Mouse (Mus musculus): ENCODE results near the gene Ebf1. TPM values are rescaled to one million over a fixed set of nuclear protein-coding genes. Genes with fewer than 3 reads are reported as not detected.

Ebf1 gene
- polyA plus RNA-seq, 1 experiment from 2014 or later = 65.0 TPM

DNA sequence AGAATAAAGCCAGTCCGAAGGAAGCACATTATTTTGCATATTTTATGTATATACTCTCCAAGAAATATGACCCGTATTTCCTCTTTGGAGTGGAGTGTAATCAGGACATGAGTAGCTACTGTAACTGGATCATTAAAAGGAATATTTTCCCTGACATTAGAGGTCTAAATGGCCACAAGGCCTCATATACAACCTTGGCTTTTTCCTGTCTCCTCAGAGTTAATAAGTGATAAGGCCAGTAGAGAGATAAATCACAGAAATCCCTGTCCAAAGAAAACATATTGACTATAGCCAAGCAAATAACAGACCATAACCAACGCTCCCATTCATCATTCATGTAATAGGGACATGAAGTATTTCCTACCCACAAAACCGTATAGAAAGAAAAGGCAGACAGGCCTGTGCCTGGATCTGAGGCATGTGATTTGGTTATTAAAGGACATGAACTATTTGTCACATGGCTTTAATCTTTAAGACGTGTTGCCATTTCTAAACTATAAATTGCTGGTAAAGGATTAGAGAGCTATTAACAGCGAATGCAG, 315.9 kb downstream of the Ebf1 start:
- Histone ChIP-seq H3K4me1 (peaks cover 10% of the 10 kb centered on the region; the same call in 1 of the 2 replicates), H3K9me3 (no peaks in the 10 kb centered on the region), H3K4me2 (no peak overlapping the region), H3K36me3 (peaks cover 3% of the 10 kb centered on the region; the same call in 1 of the 2 replicates), H3K27me3 (no peaks in the 10 kb centered on the region), H3K9ac (no peak overlapping the region), H3K27ac (no peak overlapping the region), H3K4me3 (no peak overlapping the region)
- WGBS = 50% methylated on average over 6 of the region's 6 CpGs
- ATAC-seq (ENCODE audit: insufficient number of reproducible peaks, low FRiP score, low TSS enrichment, low read depth) = no peak

DNA sequence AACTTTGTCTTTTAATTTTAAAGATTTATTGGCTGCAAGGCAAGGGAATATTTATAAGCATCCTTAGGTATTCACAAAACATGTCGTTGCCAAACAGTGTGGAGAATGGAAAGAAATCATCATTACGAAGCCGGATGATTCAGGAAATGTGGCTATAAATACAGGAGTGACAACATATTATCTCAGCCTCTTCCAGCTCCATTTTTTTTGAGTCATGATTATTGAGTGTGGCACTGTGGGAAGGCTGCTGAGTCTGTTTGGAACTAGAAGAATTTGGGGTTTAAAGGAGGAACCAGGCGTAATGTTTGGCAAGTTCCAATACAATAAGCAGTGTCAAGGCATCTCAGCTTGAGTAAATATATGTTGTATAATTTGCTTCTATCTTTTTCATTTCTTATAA, 326.7 kb downstream of the Ebf1 start:
- WGBS = 74% methylated on average over 4 of the region's 4 CpGs
- H3K9ac ChIP-seq = no peak overlapping the region
- H3K4me2 ChIP-seq = no peak overlapping the region
- no peaks in the 10 kb centered on the region for H3K9me3 ChIP-seq
- no peak overlapping the region for H3K4me3 ChIP-seq
- H3K27me3 ChIP-seq = no peaks in the 10 kb centered on the region
- H3K27ac ChIP-seq = no peak overlapping the region
- H3K4me1 ChIP-seq = peaks cover 6% of the 10 kb centered on the region; the same call in 1 of the 2 replicates
- H3K36me3 ChIP-seq = no peaks in the 10 kb centered on the region
- ATAC-seq (ENCODE audit: insufficient number of reproducible peaks, low FRiP score, low TSS enrichment, low read depth) = no peak

DNA sequence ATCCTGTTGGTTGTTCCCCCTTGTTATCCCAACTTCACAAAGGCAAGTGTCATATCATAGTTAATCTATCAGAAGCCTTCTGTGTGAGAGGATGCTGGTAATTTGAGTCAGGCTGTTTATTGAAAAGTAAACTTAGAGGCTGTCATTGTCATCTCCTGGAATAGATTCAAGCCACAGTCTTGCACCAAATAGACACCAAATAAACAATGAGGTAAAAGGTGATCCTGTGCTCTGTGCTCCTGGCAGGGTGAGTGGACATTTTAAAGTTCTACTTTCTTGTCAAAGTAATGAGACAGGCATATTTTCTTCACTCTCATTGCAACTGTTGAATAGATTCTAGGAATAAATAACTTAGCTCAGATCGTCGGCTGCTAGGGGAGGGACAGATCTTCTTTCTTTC, 327.3 kb downstream of the Ebf1 start:
- no peaks in the 10 kb centered on the region for H3K9me3 ChIP-seq
- no peak overlapping the region for H3K4me3 ChIP-seq
- no peaks in the 10 kb centered on the region for H3K36me3 ChIP-seq
- no peak overlapping the region for H3K27ac ChIP-seq
- WGBS = 80% methylated on average over 2 of the region's 2 CpGs
- H3K4me1 ChIP-seq = peaks cover 6% of the 10 kb centered on the region; the same call in 1 of the 2 replicates
- H3K27me3 ChIP-seq = no peaks in the 10 kb centered on the region
- ATAC-seq (ENCODE audit: insufficient number of reproducible peaks, low FRiP score, low TSS enrichment, low read depth) = no peak
- no peak overlapping the region for H3K4me2 ChIP-seq
- H3K9ac ChIP-seq = no peak overlapping the region

DNA sequence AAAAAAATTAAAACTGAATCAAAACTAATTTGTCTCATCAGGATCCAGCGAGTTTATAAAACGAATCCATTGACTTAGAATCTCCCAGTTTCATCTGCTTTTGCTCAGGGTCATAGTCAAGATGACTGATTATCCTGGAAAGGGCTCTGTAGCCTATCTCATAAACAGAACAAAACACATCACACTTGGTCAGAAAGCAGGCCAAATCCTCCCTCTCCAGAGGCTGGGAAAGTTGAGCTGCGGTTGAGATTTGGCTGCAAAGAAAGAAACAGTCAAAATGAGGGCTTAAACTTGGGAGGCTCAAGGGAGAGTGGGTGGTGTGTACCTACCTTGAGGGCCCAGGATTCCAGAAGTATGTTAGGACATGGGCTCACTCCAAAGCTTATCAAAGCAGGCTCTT, 329.5 kb downstream of the Ebf1 start:
- 72% methylated on average over 3 of the region's 3 CpGs for whole genome bisulfite sequencing
- Histone ChIP-seq H3K4me2 (no peak overlapping the region), H3K4me3 (no peak overlapping the region), H3K27ac (no peak overlapping the region), H3K9ac (no peak overlapping the region), H3K36me3 (no peaks in the 10 kb centered on the region), H3K4me1 (peaks cover 6% of the 10 kb centered on the region; the same call in 1 of the 2 replicates), H3K27me3 (no peaks in the 10 kb centered on the region), H3K9me3 (no peaks in the 10 kb centered on the region)
- no peak for ATAC-seq (ENCODE audit: insufficient number of reproducible peaks, low FRiP score, low TSS enrichment, low read depth)

DNA sequence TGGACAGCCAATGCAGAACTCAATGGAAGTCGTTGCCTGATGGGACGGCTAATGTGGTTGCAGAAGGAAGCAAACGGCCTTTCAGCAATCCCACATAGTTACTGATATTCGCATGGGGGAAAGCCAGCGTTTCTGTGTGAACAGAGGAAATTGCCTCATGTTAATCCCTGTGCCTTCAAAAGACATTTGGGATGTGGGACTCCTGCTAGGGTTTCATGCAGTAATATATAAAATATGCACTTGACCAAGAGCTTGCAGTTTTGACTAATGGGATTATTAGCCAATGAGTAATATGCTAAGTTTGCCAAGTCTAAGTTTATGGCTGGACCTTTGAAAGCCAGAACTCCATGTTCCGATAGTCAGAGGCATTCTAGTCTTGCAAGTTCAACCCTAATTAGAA, 331.4 kb downstream of the Ebf1 start:
- no peak overlapping the region for H3K4me3 ChIP-seq
- H3K27me3 ChIP-seq = no peaks in the 10 kb centered on the region
- H3K9me3 ChIP-seq = no peaks in the 10 kb centered on the region
- H3K9ac ChIP-seq = no peak overlapping the region
- no peak for ATAC-seq (ENCODE audit: insufficient number of reproducible peaks, low FRiP score, low TSS enrichment, low read depth)
- H3K36me3 ChIP-seq = no peaks in the 10 kb centered on the region
- 50% methylated on average over 6 of the region's 6 CpGs for WGBS
- H3K4me1 ChIP-seq = peaks cover 6% of the 10 kb centered on the region; the same call in 1 of the 2 replicates
- H3K4me2 ChIP-seq = no peak overlapping the region
- H3K27ac ChIP-seq = 0 out of 2 replicates have a peak overlapping the region, but pooled peaks have one; percentile 50

DNA sequence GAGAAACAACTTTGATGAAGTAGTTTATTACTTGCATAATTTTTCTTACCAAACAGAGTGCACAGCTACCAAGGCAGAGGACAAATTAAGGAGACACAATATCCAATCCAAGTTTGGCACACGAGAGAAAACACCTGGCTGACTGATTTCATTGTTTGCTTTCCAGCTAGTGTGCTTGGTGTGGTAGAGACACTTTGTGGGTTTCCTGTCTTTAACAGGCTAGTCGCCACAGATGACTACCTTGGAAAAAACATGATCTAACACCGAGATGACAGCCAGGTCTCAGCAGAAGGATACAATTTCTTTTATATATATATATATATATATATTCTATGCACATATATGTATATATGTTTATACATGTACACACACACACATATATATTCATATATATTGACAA, 332.0 kb downstream of the Ebf1 start:
- Histone ChIP-seq H3K27ac (no peak overlapping the region), H3K36me3 (no peaks in the 10 kb centered on the region), H3K4me3 (no peak overlapping the region), H3K9ac (no peak overlapping the region), H3K27me3 (no peaks in the 10 kb centered on the region), H3K9me3 (no peaks in the 10 kb centered on the region), H3K4me2 (no peak overlapping the region), H3K4me1 (peaks cover 9% of the 10 kb centered on the region; the same call in 1 of the 2 replicates)
- WGBS = 46% methylated on average over 3 of the region's 3 CpGs
- no peak for ATAC-seq (ENCODE audit: insufficient number of reproducible peaks, low FRiP score, low TSS enrichment, low read depth)

DNA sequence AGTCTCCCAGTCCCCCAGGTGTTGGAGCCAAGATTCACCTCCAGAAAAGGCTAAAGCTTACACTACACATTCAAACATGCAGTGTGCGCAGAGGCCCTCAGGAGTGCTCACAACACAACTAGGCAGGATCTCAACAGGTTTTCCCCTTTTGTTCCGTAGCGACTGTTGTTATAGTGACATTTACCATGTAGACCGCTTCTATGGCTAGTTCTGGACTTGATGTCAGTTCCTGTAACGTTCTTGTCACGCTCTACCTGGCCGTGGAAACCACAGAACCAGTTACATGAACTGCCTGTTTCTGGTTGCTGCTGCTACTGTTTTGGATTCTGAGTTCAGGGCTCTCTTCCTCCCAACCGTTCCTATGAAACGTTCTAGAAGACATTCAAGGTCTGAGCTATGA, 333.2 kb downstream of the Ebf1 start:
- 91% methylated on average over 9 of the region's 9 CpGs for WGBS
- no peak overlapping the region for H3K4me3 ChIP-seq

DNA sequence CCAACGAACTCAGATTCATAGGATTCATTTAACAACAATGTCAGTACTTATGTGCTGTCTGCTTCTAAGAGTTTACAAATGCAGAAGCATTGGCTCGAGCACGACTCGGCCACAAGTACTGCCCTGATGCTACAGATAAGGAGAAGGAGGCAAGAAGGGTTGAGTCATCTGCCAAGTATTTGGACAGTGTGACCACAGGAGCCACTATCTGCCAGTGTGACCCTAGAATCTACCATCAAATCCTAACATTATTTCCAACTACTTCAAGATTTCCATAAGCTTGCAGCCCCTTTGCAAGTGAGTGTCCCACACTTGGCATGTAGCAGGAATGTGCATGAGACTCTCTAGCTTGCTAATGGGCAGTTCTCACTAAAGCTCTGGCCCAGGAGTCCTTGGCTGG, 334.4 kb downstream of the Ebf1 start:
- no peaks in the 10 kb centered on the region for H3K36me3 ChIP-seq
- H3K9me3 ChIP-seq = no peaks in the 10 kb centered on the region
- no peak overlapping the region for H3K27ac ChIP-seq
- no peak overlapping the region for H3K9ac ChIP-seq
- H3K4me1 ChIP-seq = peaks cover 9% of the 10 kb centered on the region; the same call in 1 of the 2 replicates
- no peak for ATAC-seq (ENCODE audit: insufficient number of reproducible peaks, low FRiP score, low TSS enrichment, low read depth)
- no peaks in the 10 kb centered on the region for H3K27me3 ChIP-seq
- H3K4me3 ChIP-seq = no peak overlapping the region
- no peak overlapping the region for H3K4me2 ChIP-seq
- 89% methylated on average over 4 of the region's 4 CpGs for WGBS

More for the DNA sequence above, 333.2 kb downstream of the Ebf1 start:
- Histone ChIP-seq H3K27ac (no peak overlapping the region), H3K4me1 (peaks cover 9% of the 10 kb centered on the region; the same call in 1 of the 2 replicates), H3K9ac (no peak overlapping the region), H3K27me3 (no peaks in the 10 kb centered on the region), H3K9me3 (no peaks in the 10 kb centered on the region), H3K36me3 (no peaks in the 10 kb centered on the region), H3K4me2 (no peak overlapping the region)
- no peak for ATAC-seq (ENCODE audit: insufficient number of reproducible peaks, low FRiP score, low TSS enrichment, low read depth)

DNA sequence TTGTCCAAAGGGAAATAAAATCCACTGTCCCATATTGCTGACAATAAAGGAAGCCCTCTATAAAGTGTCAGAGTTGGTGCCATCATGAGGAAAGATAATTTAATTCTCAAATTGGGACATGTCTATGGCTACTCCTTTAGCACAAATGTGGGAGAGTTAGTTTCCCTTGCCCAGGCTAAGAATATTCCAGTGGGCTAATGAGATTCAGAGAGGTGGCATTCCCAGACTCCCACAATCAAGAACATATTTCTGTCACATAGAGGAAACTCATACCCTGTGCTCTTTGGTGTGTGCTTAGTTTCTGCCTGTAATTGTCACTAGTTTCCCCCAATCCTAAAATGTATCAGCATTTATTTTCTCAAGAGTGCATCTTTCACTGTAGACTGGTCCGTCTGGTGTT, 336.2 kb downstream of the Ebf1 start:
- no peak for ATAC-seq (ENCODE audit: insufficient number of reproducible peaks, low FRiP score, low TSS enrichment, low read depth)
- H3K27ac ChIP-seq = no peak overlapping the region
- WGBS = 81% methylated on average over 1 of the region's 1 CpGs

DNA sequence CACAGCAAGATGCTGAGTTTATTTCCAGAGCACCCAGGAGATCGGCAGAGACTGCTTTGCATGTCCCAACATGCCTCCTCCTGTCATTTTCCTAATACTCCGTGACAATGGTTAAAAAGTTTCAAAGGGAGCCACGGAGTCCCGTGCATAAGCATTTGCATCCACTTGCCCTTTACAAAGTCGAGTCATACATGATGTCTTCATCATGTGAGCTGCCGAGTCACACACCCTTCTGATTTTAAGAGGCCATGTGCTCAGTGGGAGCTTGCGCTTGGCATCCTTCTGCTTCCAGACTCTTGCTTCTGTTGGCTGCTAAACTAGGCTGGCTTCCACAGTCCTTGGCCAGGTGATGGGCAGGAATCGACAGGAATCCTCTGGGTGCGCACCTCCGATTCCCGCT, 336.7 kb downstream of the Ebf1 start:
- H3K27me3 ChIP-seq = no peaks in the 10 kb centered on the region
- ATAC-seq (ENCODE audit: insufficient number of reproducible peaks, low FRiP score, low TSS enrichment, low read depth) = no peak
- 62% methylated on average over 11 of the region's 11 CpGs for WGBS

More for the DNA sequence above, 336.2 kb downstream of the Ebf1 start:
- no peaks in the 10 kb centered on the region for H3K9me3 ChIP-seq
- no peak overlapping the region for H3K4me3 ChIP-seq
- no peaks in the 10 kb centered on the region for H3K27me3 ChIP-seq
- no peak overlapping the region for H3K9ac ChIP-seq
- H3K36me3 ChIP-seq = no peaks in the 10 kb centered on the region
- no peak overlapping the region for H3K4me2 ChIP-seq
- peaks cover 7% of the 10 kb centered on the region; the same call in 1 of the 2 replicates for H3K4me1 ChIP-seq

DNA sequence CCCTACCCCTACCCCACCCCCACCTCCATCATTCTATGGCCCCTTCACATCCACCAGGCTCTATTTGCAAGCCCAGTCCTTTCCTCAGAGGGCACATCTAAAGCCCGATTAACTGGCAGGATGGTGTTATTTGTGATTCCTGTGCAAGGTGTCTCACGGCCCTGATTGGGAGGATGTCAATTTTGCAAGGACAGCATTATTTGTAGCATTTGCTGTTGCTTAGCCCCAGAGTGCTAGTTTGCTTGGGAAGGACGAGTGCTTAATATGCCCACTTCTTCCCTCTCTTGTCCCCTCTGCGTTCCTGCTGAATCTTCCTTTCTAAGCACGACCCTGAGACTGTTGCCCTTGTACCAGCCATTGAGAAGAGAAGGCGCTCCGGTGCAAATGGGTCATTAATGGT, 337.2 kb downstream of the Ebf1 start:
- ATAC-seq (ENCODE audit: insufficient number of reproducible peaks, low FRiP score, low TSS enrichment, low read depth) = no peak
- 82% methylated on average over 7 of the region's 7 CpGs for WGBS

More for the DNA sequence above, 336.7 kb downstream of the Ebf1 start:
- no peak overlapping the region for H3K27ac ChIP-seq
- H3K9me3 ChIP-seq = no peaks in the 10 kb centered on the region
- 0 out of 2 replicates have a peak, but pooled peaks cover 4% of the 10 kb centered on the region for H3K4me1 ChIP-seq
- no peak overlapping the region for H3K4me2 ChIP-seq
- H3K36me3 ChIP-seq = no peaks in the 10 kb centered on the region
- no peak overlapping the region for H3K9ac ChIP-seq
- no peak overlapping the region for H3K4me3 ChIP-seq

DNA sequence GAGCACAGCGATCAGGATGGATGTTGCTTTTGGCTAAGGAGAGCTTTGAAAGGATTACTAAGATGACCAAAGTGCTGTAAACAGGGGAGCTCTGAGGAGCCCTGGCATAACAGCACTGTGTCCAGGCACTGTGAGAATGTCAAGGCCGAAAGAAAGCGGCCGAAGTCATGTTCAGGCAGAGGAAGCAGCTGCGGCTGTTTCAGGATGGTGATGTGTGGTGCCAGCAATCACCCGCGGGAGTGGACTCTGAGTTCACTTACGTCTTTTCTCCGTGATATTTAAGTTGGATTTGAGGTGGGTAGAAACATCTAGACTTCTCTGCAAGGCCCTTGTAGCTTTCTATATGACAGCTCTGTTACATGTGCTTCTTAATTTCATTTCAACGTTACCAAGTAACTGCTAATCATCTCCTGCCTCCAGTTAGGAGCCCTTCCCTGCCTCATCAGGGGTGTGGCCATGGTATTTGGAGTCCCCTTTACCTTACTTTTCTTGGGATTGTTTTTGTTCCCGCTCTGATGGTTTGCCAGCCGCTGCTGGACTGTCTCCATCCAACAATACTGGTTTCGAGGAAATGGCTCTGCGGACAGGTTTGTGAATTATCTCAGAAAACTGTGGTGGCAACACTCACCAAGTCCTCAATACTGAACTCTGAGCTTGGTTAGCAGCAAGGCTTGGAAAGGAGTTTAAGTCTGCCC, 345.8 kb downstream of the Ebf1 start:
- 79% methylated on average over 14 of the region's 14 CpGs for WGBS
- no peak overlapping the region for H3K9ac ChIP-seq
- no peaks in the 10 kb centered on the region for H3K27me3 ChIP-seq
- no peak overlapping the region for H3K4me3 ChIP-seq
- no peaks in the 10 kb centered on the region for H3K9me3 ChIP-seq
- no peak overlapping the region for H3K27ac ChIP-seq
- no peak overlapping the region for H3K4me2 ChIP-seq
- no peaks in the 10 kb centered on the region for H3K36me3 ChIP-seq
- 0 out of 2 replicates have a peak, but pooled peaks cover 2% of the 10 kb centered on the region for H3K4me1 ChIP-seq
- no peak for ATAC-seq (ENCODE audit: insufficient number of reproducible peaks, low FRiP score, low TSS enrichment, low read depth)

More for the DNA sequence above, 337.2 kb downstream of the Ebf1 start:
- Histone ChIP-seq H3K4me3 (no peak overlapping the region), H3K9ac (no peak overlapping the region), H3K36me3 (no peaks in the 10 kb centered on the region), H3K4me2 (no peak overlapping the region), H3K27ac (no peak overlapping the region), H3K4me1 (0 out of 2 replicates have a peak, but pooled peaks cover 4% of the 10 kb centered on the region), H3K9me3 (no peaks in the 10 kb centered on the region), H3K27me3 (no peaks in the 10 kb centered on the region)
